Mouse (Mus musculus) lung, adult 2 months (tissue): Measurements from ENCODE around the gene Usb1. TPM values are rescaled to one million over a fixed set of nuclear protein-coding genes. Genes with fewer than 3 reads are reported as not detected.
A peak's percentile ranks its signal among the peaks of the same experiment; 100 is the strongest.

Experiments
- DNase-seq: peaks from one replicate; pipeline ENCODE4 v3.0.0; 2022
- H3K4me1 ChIP-seq: fragments of 200-500 bp; 2 replicates; pipeline ENCODE4 v1.6.1; 2011; ENCODE audit warnings: low read length; ENCODE audit not compliant: control insufficient read depth, insufficient read depth
- H3K4me3 ChIP-seq: fragments of 200-500 bp; replicated peaks from 2 replicates; pipeline ENCODE3; 2011; ENCODE audit warnings: low read depth, mild to moderate bottlenecking, control low read depth, low read length; ENCODE audit errors: extremely low read depth
- CTCF ChIP-seq: fragments of 200-500 bp; IDR thresholded peaks from 2 replicates; pipeline ENCODE4 v1.5.1; 2011; ENCODE audit warnings: mild to moderate bottlenecking, low read length, control low read depth; ENCODE audit not compliant: insufficient read depth
- POLR2A ChIP-seq: fragments of 200-500 bp; IDR thresholded peaks from 2 replicates; pipeline ENCODE4 v1.6.1; 2011; ENCODE audit warnings: low read depth, mild to moderate bottlenecking, control low read depth, low read length, borderline replicate concordance; ENCODE audit errors: extremely low read depth
- WGBS: fragments of 180-500 bp; shearing (Covaris S2); methylation state at CpG from one replicate; pipeline ENCODE4 v1.1.7; 2018; 5-methylcytosine and 5-hydroxymethylcytosine counted together
- polyA plus RNA-seq: library from polyadenylated mRNA; depleted of rRNA; stranded (reverse); fragments of >200 nt; gene quantifications from 2 replicates; pipeline ENCODE4 v1.2.3, GENCODE M21; 2012

Gene Usb1
- polyA plus RNA-seq, 1 experiment = 31.8 TPM

GRCm38 (mm10) chr8:95331156-95331719, 846 bp upstream of the Usb1 start:
- Histone ChIP-seq H3K4me1 (peaks cover 15% of the 10 kb centered on the region), H3K4me3 (peak overlapping the region; percentile 97)
- under 1% methylated on average over 38 of the region's 38 CpGs for WGBS
- DNase-seq = no peak
- TF ChIP-seq CTCF (no peak), POLR2A (no peak)

- TF ChIP-seq POLR2A (no peak), CTCF (no peak)
- DNase-seq = no peak
- peak overlapping the region; percentile 69 for H3K4me3 ChIP-seq
- WGBS = 13% methylated on average over 21 of the region's 21 CpGs
- H3K4me1 ChIP-seq = peaks cover 7% of the 10 kb centered on the region; the same call in 1 of the 2 replicates
Measured at GRCm38 (mm10) chr8:95332437-95333199, 534 bp downstream of the Usb1 start.

GRCm38 (mm10) chr8:95335706-95336105, 3.6 kb downstream of the Usb1 start:
- TF ChIP-seq POLR2A (no peak), CTCF (no peak)
- Histone ChIP-seq H3K4me3 (no peak overlapping the region), H3K4me1 (peaks cover 2% of the 10 kb centered on the region; the same call in 1 of the 2 replicates)
- DNase-seq = no peak
- 58% methylated on average over 1 of the region's 1 CpGs for WGBS

- no peak for DNase-seq
- H3K4me1 ChIP-seq = no peaks in the 10 kb centered on the region
- H3K4me3 ChIP-seq = no peak overlapping the region
- TF ChIP-seq CTCF (no peak), POLR2A (no peak)
Measured at GRCm38 (mm10) chr8:95336363-95336762, 4.3 kb downstream of the Usb1 start.

- Histone ChIP-seq H3K4me1 (no peaks in the 10 kb centered on the region), H3K4me3 (no peak overlapping the region)
- TF ChIP-seq CTCF = no peak
- no peak for TF ChIP-seq POLR2A
- 63% methylated on average over 5 of the region's 5 CpGs for WGBS
- no peak for DNase-seq
Measured at GRCm38 (mm10) chr8:95341721-95342120, 9.6 kb downstream of the Usb1 start.

GRCm38 (mm10) chr8:95344668-95345067, 12.6 kb downstream of the Usb1 start:
- 0 out of 2 replicates have a peak, but pooled peaks cover 8% of the 10 kb centered on the region for H3K4me1 ChIP-seq
- no peak overlapping the region for H3K4me3 ChIP-seq
- TF ChIP-seq POLR2A (no peak), CTCF (no peak)
- WGBS = 79% methylated on average over 6 of the region's 6 CpGs
- DNase-seq = no peak

- WGBS = 39% methylated on average over 8 of the region's 8 CpGs
- TF ChIP-seq POLR2A = no peak
- TF ChIP-seq CTCF = peak; percentile 36; the same call in 1 of the 2 replicates
- Histone ChIP-seq H3K4me1 (0 out of 2 replicates have a peak, but pooled peaks cover 8% of the 10 kb centered on the region), H3K4me3 (no peak overlapping the region)
- DNase-seq = peak; percentile 72
Measured at GRCm38 (mm10) chr8:95346643-95347545, 14.8 kb downstream of the Usb1 start.

GRCm38 (mm10) chr8:95348356-95348755, 16.3 kb downstream of the Usb1 start:
- Histone ChIP-seq H3K4me3 (no peak overlapping the region), H3K4me1 (0 out of 2 replicates have a peak, but pooled peaks cover 8% of the 10 kb centered on the region)
- DNase-seq = no peak
- WGBS = 92% methylated on average over 2 of the region's 2 CpGs
- no peak for TF ChIP-seq POLR2A
- no peak for TF ChIP-seq CTCF
